Mouse (Mus musculus): ENCODE results near the gene Mapk12.

The Mapk12 gene

GRCm38 (mm10) chr15:89170102-89170501 lies 29.6 kb upstream of the Mapk12 start:
- DNase-seq (ENCODE audit: low spot score) = no peak

GRCm38 (mm10) chr15:89169431-89169830 lies 28.9 kb upstream of the Mapk12 start:
- DNase-seq (ENCODE audit: low spot score) = no peak

- DNase-seq (ENCODE audit: low spot score) = no peak
Measured at GRCm38 (mm10) chr15:89168922-89169321, 28.4 kb upstream of the Mapk12 start.

GRCm38 (mm10) chr15:89165478-89165877 lies 25.0 kb upstream of the Mapk12 start:
- no peak for DNase-seq (ENCODE audit: low spot score)

GRCm38 (mm10) chr15:89161397-89161796 lies 20.9 kb upstream of the Mapk12 start:
- DNase-seq (ENCODE audit: low spot score) = no peak

- no peak for DNase-seq (ENCODE audit: low spot score)
Measured at GRCm38 (mm10) chr15:89158516-89158915, 18.0 kb upstream of the Mapk12 start.

GRCm38 (mm10) chr15:89157954-89158353 lies 17.5 kb upstream of the Mapk12 start:
- no peak for DNase-seq (ENCODE audit: low spot score)

- no peak for DNase-seq (ENCODE audit: low spot score)
Measured at GRCm38 (mm10) chr15:89152312-89152711, 11.8 kb upstream of the Mapk12 start.

GRCm38 (mm10) chr15:89150041-89150390 lies 9.5 kb upstream of the Mapk12 start:
- no peak for DNase-seq (ENCODE audit: low spot score)

GRCm38 (mm10) chr15:89149271-89150040 lies 9.0 kb upstream of the Mapk12 start, which contains the start of gene Mapk11:
Gene Mapk11 (minus strand): TSS chr15:89149628.
- DNase-seq (ENCODE audit: low spot score) = no peak

- DNase-seq (ENCODE audit: low spot score) = no peak
Measured at GRCm38 (mm10) chr15:89148496-89149270, 8.2 kb upstream of the Mapk12 start.

- DNase-seq (ENCODE audit: low spot score) = no peak
Measured at GRCm38 (mm10) chr15:89147895-89148294, 7.4 kb upstream of the Mapk12 start.

- DNase-seq (ENCODE audit: low spot score) = no peak
Measured at GRCm38 (mm10) chr15:89147456-89147855, 7.0 kb upstream of the Mapk12 start.

GRCm38 (mm10) chr15:89147024-89147423 lies 6.5 kb upstream of the Mapk12 start:
- DNase-seq (ENCODE audit: low spot score) = no peak

GRCm38 (mm10) chr15:89146537-89146936 lies 6.0 kb upstream of the Mapk12 start:
- no peak for DNase-seq (ENCODE audit: low spot score)

GRCm38 (mm10) chr15:89145813-89146350 lies 5.4 kb upstream of the Mapk12 start:
- DNase-seq (ENCODE audit: low spot score) = no peak

GRCm38 (mm10) chr15:89144965-89145364 lies 4.5 kb upstream of the Mapk12 start:
- DNase-seq (ENCODE audit: low spot score) = no peak

GRCm38 (mm10) chr15:89143134-89143533 lies 2.6 kb upstream of the Mapk12 start:
- DNase-seq (ENCODE audit: low spot score) = no peak

- no peak for DNase-seq (ENCODE audit: low spot score)
Measured at GRCm38 (mm10) chr15:89141905-89142304, 1.4 kb upstream of the Mapk12 start.

- DNase-seq (ENCODE audit: low spot score) = no peak
Measured at GRCm38 (mm10) chr15:89141443-89141842, 940 bp upstream of the Mapk12 start.

- DNase-seq (ENCODE audit: low spot score) = no peak
Measured at GRCm38 (mm10) chr15:89140048-89140658, 350 bp downstream of the Mapk12 start.

GRCm38 (mm10) chr15:89138531-89138930 lies 2.0 kb downstream of the Mapk12 start:
- no peak for DNase-seq (ENCODE audit: low spot score)

GRCm38 (mm10) chr15:89138046-89138405 lies 2.5 kb downstream of the Mapk12 start:
- no peak for DNase-seq (ENCODE audit: low spot score)
